Mouse (Mus musculus): ENCODE results near the gene Rnf8.

Gene Rnf8

GRCm38 (mm10) chr17:29680174-29680573 lies 65.6 kb downstream of the Rnf8 start:
- no peak for DNase-seq (ENCODE audit: low read depth, low spot score)

- no peak for DNase-seq (ENCODE audit: low read depth, low spot score)
These were observed 66.3 kb downstream of the Rnf8 start for GRCm38 (mm10) chr17:29680921-29681320.

- peak; percentile 49 for DNase-seq (ENCODE audit: low read depth, low spot score)
These were observed 67.1 kb downstream of the Rnf8 start for GRCm38 (mm10) chr17:29681669-29682068.

GRCm38 (mm10) chr17:29682261-29682660 lies 67.7 kb downstream of the Rnf8 start:
- DNase-seq (ENCODE audit: low read depth, low spot score), result no peak

GRCm38 (mm10) chr17:29683127-29683526 lies 68.5 kb downstream of the Rnf8 start:
- no peak for DNase-seq (ENCODE audit: low read depth, low spot score)

GRCm38 (mm10) chr17:29684275-29684674 lies 69.7 kb downstream of the Rnf8 start:
- DNase-seq (ENCODE audit: low read depth, low spot score), result no peak

- DNase-seq (ENCODE audit: low read depth, low spot score), result no peak
These were observed 72.2 kb downstream of the Rnf8 start for GRCm38 (mm10) chr17:29686771-29687170.

- no peak for DNase-seq (ENCODE audit: low read depth, low spot score)
These were observed 72.8 kb downstream of the Rnf8 start for GRCm38 (mm10) chr17:29687373-29687772.

- DNase-seq (ENCODE audit: low read depth, low spot score), result no peak
These were observed 74.0 kb downstream of the Rnf8 start for GRCm38 (mm10) chr17:29688610-29689009.

GRCm38 (mm10) chr17:29690257-29690656 lies 75.7 kb downstream of the Rnf8 start:
- DNase-seq (ENCODE audit: low read depth, low spot score), result no peak

GRCm38 (mm10) chr17:29692827-29693226 lies 78.2 kb downstream of the Rnf8 start:
- DNase-seq (ENCODE audit: low read depth, low spot score), result no peak

GRCm38 (mm10) chr17:29693571-29693970 lies 79.0 kb downstream of the Rnf8 start:
- no peak for DNase-seq (ENCODE audit: low read depth, low spot score)

- peak; percentile 83 for DNase-seq (ENCODE audit: low read depth, low spot score)
These were observed 79.9 kb downstream of the Rnf8 start for GRCm38 (mm10) chr17:29694516-29694915.

Data from ZHBTc4 (cell line).